Mouse (Mus musculus): ENCODE measurements around the gene Rnf5.

The Rnf5 gene

GRCm38 (mm10) chr17:34585877-34586771 is 17.4 kb downstream of the Rnf5 start:
- no peak for DNase-seq (ENCODE audit: low spot score in 2 of 2)

DNA sequence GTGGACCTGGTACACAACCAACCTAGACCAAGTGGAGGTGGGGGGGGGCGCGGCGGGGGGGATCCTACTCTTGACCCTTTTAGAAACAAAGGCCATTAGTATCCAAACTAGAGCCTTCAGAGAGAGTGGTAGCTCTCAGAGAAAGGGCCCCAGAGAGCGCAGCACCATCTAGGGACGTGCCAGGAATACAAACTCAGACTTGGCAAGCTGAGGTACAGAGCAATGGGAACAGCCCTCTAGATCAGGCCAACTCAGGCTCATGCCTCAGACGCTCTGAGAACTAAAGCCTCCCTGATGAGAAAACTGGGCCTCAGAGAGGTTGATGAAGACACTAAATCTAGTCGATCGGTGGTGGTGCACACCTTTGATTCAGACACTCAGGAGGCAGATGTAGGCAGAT is 18.4 kb downstream of the Rnf5 start:
- no peak for DNase-seq (ENCODE audit: low spot score in 2 of 2)

GRCm38 (mm10) chr17:34583819-34584218 is 19.7 kb downstream of the Rnf5 start:
- DNase-seq (ENCODE audit: low spot score in 2 of 2), result no peak

DNA sequence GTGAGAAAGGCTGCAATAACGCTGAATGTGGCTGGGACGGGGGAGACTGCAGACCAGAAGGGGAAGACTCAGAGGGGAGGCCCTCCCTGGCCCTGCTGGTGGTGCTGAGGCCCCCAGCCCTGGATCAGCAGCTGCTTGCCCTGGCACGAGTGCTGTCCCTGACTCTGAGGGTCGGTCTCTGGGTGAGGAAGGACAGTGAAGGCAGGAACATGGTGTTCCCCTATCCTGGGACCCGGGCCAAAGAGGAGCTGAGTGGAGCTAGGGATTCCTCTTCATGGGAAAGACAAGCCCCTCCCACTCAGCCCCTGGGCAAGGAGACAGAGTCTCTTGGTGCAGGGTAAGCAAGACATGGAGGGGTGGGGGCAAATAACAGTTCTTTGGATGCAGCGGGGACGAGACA is 20.1 kb downstream of the Rnf5 start:
- DNase-seq (ENCODE audit: low spot score in 2 of 2), result no peak

GRCm38 (mm10) chr17:34582528-34582927 is 21.0 kb downstream of the Rnf5 start:
- DNase-seq (ENCODE audit: low spot score in 2 of 2), result no peak

- DNase-seq (ENCODE audit: low spot score in 2 of 2), result no peak
Observed at GRCm38 (mm10) chr17:34578070-34578469, 25.4 kb downstream of the Rnf5 start.

GRCm38 (mm10) chr17:34576577-34576976 is 26.9 kb downstream of the Rnf5 start:
- no peak for DNase-seq (ENCODE audit: low spot score in 2 of 2)

DNA sequence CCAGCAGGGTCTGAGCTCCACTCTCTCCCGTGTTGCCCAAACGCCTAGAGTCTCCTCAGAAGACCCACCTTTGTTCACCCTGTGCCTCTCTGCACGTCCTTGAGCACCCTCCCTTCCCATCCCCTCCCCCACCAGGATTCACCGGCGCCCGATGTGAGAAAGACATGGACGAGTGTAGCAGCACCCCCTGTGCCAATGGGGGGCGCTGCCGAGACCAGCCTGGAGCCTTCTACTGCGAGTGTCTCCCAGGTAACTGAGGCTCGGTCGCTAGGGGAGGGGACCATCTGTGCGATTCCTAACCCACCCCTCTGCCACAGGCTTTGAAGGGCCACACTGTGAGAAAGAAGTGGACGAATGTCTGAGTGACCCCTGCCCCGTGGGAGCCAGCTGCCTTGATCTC is 31.1 kb downstream of the Rnf5 start:
- DNase-seq (ENCODE audit: low spot score in 2 of 2), result no peak

- DNase-seq (ENCODE audit: low spot score in 2 of 2), result no peak
Observed at GRCm38 (mm10) chr17:34571875-34572274, 31.6 kb downstream of the Rnf5 start.

GRCm38 (mm10) chr17:34569919-34570318 is 33.6 kb downstream of the Rnf5 start:
- no peak for DNase-seq (ENCODE audit: low spot score in 2 of 2)

GRCm38 (mm10) chr17:34568421-34568820 is 35.1 kb downstream of the Rnf5 start:
- no peak for DNase-seq (ENCODE audit: low spot score in 2 of 2)

GRCm38 (mm10) chr17:34567311-34567710 is 36.2 kb downstream of the Rnf5 start:
- DNase-seq (ENCODE audit: low spot score in 2 of 2), result no peak

DNA sequence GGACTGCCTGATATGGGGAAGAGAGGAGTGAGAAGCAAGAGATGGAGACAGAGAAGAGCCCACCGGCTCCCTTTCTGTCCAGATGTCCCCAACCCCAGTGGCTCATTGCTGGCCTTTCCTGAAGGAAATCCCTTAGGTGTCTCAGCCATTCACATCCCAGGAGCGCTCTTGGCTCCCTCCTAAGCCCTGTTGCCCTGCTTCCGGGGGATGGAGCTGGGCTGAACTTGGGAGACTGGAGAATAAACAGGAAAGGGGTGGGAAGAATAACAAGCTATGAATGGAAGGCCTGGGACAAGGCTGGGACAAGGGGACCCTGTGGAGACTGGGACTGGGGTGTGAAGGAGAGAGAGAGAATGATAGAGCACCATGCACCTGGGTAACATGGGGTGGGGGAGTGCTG is 38.7 kb downstream of the Rnf5 start:
- DNase-seq (ENCODE audit: low spot score in 2 of 2), result no peak

DNA sequence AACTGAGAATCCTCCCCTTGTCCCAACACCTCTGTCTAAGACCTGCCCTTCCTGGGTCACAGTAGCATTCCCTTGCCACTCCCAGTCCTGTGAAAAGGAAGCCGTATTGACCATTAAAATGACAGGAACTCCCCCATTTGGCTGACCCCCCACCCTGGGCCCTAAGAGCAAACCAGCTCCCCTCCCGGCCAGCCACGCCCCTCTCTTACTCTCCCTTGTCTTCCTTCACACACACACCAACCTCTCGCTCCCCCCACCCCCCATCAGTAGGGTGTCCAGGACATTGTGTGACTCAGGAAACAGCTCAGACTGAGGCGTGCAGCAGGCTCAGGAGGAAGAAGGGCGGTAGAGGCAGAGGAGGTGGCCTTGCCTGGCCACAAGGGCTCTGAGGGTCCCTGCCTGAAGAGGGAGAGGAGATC is 39.5 kb downstream of the Rnf5 start, which contains the start of gene Notch4:
Gene Notch4 (plus strand): TSS at position 266 of the 419 bp plus-strand sequence.
- DNase-seq (ENCODE audit: low spot score in 2 of 2), result no peak

DNA sequence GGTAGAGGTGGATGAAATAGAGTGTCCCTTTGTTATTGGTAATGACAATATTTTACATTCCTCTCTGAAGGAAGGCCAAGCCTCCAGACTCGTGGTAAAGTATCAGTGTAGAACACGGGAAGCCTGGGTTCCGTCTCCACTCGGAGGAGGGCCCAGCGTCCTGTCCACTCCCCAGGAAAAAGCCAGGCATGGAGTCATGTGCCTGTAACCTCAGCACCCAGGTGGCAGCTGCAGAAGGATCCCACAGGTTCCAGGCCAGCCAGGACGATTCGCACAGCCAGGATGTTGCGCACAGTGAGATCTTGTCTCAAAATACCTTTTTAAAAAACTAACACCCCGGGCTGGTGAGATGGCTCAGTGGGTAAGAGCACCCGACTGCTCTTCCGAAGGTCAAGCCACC is 40.1 kb downstream of the Rnf5 start:
- DNase-seq (ENCODE audit: low spot score in 2 of 2), result no peak

- DNase-seq (ENCODE audit: low spot score in 2 of 2), result no peak
Observed at GRCm38 (mm10) chr17:34562595-34562994, 40.9 kb downstream of the Rnf5 start.

GRCm38 (mm10) chr17:34561200-34561599 is 42.3 kb downstream of the Rnf5 start:
- DNase-seq (ENCODE audit: low spot score in 2 of 2), result no peak

DNA sequence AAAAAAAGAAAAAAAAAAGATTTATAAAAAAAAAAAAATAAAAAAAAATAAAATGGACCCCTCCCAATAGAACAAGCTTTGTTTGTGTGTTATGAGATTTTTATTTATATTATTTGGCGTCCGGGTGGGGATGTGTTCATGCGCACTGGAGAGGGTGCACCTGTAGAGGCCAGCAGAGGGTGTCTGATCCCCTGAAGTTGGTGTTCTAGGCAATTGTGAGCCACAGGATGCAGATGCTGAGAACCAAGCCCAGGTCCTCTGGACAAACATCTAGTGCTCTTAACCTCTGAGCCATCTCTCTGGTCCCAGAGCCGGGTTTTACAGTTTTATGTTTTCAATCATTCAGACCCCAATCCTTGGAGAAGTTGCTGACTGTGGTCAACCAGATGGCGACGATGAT is 43.1 kb downstream of the Rnf5 start:
- no peak for DNase-seq (ENCODE audit: low spot score in 2 of 2)

DNA sequence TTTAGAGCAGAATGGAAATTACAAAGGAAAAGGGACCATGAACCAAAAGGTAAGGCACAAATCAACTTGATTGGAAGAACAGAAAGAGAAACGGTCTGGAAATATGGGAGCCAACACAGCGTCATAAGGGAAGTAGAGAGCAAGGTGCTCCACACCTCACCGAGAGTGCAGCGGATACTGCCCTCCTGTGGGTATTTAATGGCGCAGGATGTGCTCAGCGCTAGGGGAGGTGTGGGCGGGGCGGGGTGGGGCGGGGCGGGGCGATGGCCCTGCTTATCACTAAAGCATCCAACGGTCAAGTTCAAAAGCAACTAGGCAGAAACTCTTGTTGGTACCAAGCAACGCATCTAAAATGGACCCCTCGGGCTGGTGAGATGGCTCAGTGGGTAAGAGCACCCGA is 43.6 kb downstream of the Rnf5 start:
- DNase-seq (ENCODE audit: low spot score in 2 of 2), result no peak

DNA sequence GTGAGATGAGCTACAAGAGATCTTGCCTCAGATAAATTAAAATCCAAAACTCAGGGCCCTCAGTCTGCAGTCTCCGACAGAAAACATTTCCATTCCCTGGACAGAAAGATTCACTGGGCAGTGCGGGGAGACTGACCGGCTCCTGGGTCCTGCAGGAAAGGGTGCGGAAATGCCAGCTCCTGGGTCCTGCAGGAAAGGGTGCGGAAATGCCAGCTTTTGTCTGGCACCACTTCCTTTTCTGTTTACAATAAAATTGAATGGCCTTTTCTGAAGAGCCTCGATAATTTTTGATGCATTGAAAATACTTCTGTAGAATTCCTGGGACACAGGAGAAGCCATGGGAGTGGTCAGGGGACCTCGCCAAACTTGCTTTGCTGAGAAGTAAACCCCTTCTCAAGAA is 44.4 kb downstream of the Rnf5 start:
- DNase-seq (ENCODE audit: low spot score in 2 of 2), result no peak

- no peak for DNase-seq (ENCODE audit: low spot score in 2 of 2)
Observed at GRCm38 (mm10) chr17:34557411-34557810, 46.1 kb downstream of the Rnf5 start.

DNA sequence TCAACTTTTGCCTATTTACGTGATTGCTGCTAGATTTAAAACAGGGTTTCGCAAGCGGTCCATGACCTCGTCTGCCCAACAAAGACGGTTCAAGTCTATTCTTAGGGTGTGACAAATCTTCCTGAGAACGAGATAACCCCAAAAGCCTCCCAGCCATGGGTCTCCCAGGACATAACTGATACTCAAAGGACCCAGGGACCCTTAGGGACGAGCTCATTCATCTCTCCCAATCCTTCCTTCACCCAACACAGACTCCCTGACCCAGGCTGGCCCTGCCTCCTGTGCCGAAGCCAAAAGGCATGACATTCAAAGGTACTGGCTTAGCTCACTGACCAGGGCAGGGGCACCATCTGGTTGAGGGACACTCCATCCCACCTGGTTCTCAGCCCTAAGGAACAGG is 47.1 kb downstream of the Rnf5 start:
- no peak for DNase-seq (ENCODE audit: low spot score in 2 of 2)

- DNase-seq (ENCODE audit: low spot score in 2 of 2), result peak; percentile 38 to 62
Observed at GRCm38 (mm10) chr17:34555483-34555882, 48.0 kb downstream of the Rnf5 start.
